Mouse (Mus musculus) heart, adult 2 months (tissue): ENCODE measurements around the gene Fam83c. TPM values are rescaled to one million over a fixed set of nuclear protein-coding genes. Genes with fewer than 3 reads are reported as not detected.

Experiments
- DNase-seq, 2 experiments: peaks; one replicate each; pipeline ENCODE4 v3.0.0; 2021
- H3K27ac ChIP-seq: fragments of 200-600 bp; 2 replicates; pipeline ENCODE4 v1.8.1; 2022
- H3K27me3 ChIP-seq: fragments of 200-500 bp; 2 replicates; pipeline ENCODE4 v1.6.1; 2012; ENCODE audit warnings: mild to moderate bottlenecking, low read length, inconsistent platforms, mixed read lengths; ENCODE audit not compliant: control insufficient read depth, insufficient read depth
- H3K36me3 ChIP-seq: fragments of 200-500 bp; 2 replicates; pipeline ENCODE4 v1.6.1; 2012; ENCODE audit warnings: low read length, inconsistent platforms; ENCODE audit not compliant: control insufficient read depth, insufficient read depth
- H3K4me1 ChIP-seq: fragments of 200-500 bp; 2 replicates; pipeline ENCODE4 v1.6.1; 2011; ENCODE audit warnings: low read length; ENCODE audit not compliant: control insufficient read depth, insufficient read depth
- H3K4me3 ChIP-seq: fragments of 200-600 bp; 2 replicates; pipeline ENCODE4 v1.8.1; 2022
- H3K79me2 ChIP-seq: fragments of 200-500 bp; replicated peaks from 2 replicates; pipeline ENCODE4 v1.6.1; 2012; ENCODE audit warnings: mild to moderate bottlenecking, inconsistent platforms, low read length, moderate library complexity, mixed read lengths; ENCODE audit not compliant: control insufficient read depth, insufficient read depth
- H3K9ac ChIP-seq: fragments of 200-500 bp; 2 replicates; pipeline ENCODE4 v1.6.1; 2012; ENCODE audit warnings: low read depth, mild to moderate bottlenecking, control low read depth, inconsistent platforms, low read length, mixed read lengths
- CTCF ChIP-seq: fragments of 200-600 bp; IDR thresholded peaks from 2 replicates; pipeline ENCODE4 v1.8.1; 2022; ENCODE audit warnings: antibody characterized with exemption, mild to moderate bottlenecking, moderate library complexity
- EP300 ChIP-seq: fragments of 200-500 bp; IDR thresholded peaks from 2 replicates; pipeline ENCODE4 v1.6.1; 2011; ENCODE audit warnings: low read depth, low read length, control low read depth; ENCODE audit not compliant: insufficient read depth
- POLR2A ChIP-seq: fragments of 200-500 bp; IDR thresholded peaks from 2 replicates; pipeline ENCODE4 v1.6.1; 2011; ENCODE audit warnings: mild to moderate bottlenecking, low read depth, low read length, control low read depth; ENCODE audit not compliant: insufficient read depth
- WGBS: fragments of 180-500 bp; shearing (Covaris S2); methylation state at CpG from one replicate; pipeline ENCODE4 v1.1.7; 2018; 5-methylcytosine and 5-hydroxymethylcytosine counted together
- intact Hi-C: fragments of 180-260 bp; cut with DNase I; formaldehyde crosslinking; loops from one replicate; pipeline ENCODE4 v1.15.1; 2025
- polyA plus RNA-seq: library from polyadenylated mRNA; depleted of rRNA; stranded (reverse); fragments of >200 nt; gene quantifications from 2 replicates; pipeline ENCODE4 v1.2.3, GENCODE M21; 2012
- total RNA-seq, 2 experiments: library from RNA; stranded (reverse); gene quantifications; 2 replicates each; pipeline ENCODE4 v1.2.3; 2021

Fam83c gene
- total and polyA plus RNA-seq, 3 experiments, result not detected

- no peaks in the 10 kb centered on the region for H3K36me3 ChIP-seq
- H3K27me3 ChIP-seq, result no peaks in the 10 kb centered on the region
- H3K79me2 ChIP-seq, result no peaks in the 10 kb centered on the region
- intact Hi-C loops, result no loop called here
- H3K9ac ChIP-seq, result no peak overlapping the region
- 77% methylated on average over 5 of the region's 5 CpGs for WGBS
- no peak overlapping the region for H3K27ac ChIP-seq
- H3K4me3 ChIP-seq, result no peak overlapping the region
- DNase-seq, result no peak
- no peak for TF ChIP-seq POLR2A
- TF ChIP-seq CTCF, result no peak
- no peak for TF ChIP-seq EP300
- no peaks in the 10 kb centered on the region for H3K4me1 ChIP-seq
Measured at GRCm38 (mm10) chr2:155869772-155870171, 35.1 kb upstream of the Fam83c start.

GRCm38 (mm10) chr2:155868320-155868719 is 33.7 kb upstream of the Fam83c start:
- H3K79me2 ChIP-seq, result no peaks in the 10 kb centered on the region
- no peaks in the 10 kb centered on the region for H3K36me3 ChIP-seq
- no peaks in the 10 kb centered on the region for H3K27me3 ChIP-seq
- no peak overlapping the region for H3K9ac ChIP-seq
- TF ChIP-seq CTCF (no peak), POLR2A (no peak), EP300 (no peak)
- WGBS, result 96% methylated on average over 8 of the region's 8 CpGs
- intact Hi-C loops, result no loop called here
- H3K27ac ChIP-seq, result no peak overlapping the region
- no peak overlapping the region for H3K4me3 ChIP-seq
- no peaks in the 10 kb centered on the region for H3K4me1 ChIP-seq
- DNase-seq, result no peak

- no peaks in the 10 kb centered on the region for H3K79me2 ChIP-seq
- no peak overlapping the region for H3K9ac ChIP-seq
- H3K4me3 ChIP-seq, result no peak overlapping the region
- no peak overlapping the region for H3K27ac ChIP-seq
- no peaks in the 10 kb centered on the region for H3K36me3 ChIP-seq
- intact Hi-C loops, result no loop called here
- H3K27me3 ChIP-seq, result no peaks in the 10 kb centered on the region
- 81% methylated on average over 11 of the region's 11 CpGs for WGBS
- no peak for DNase-seq
- H3K4me1 ChIP-seq, result no peaks in the 10 kb centered on the region
- TF ChIP-seq POLR2A (no peak), EP300 (no peak), CTCF (no peak)
Measured at GRCm38 (mm10) chr2:155863301-155863867, 28.7 kb upstream of the Fam83c start.

- 87% methylated on average over 13 of the region's 13 CpGs for WGBS
- TF ChIP-seq EP300 (no peak), POLR2A (no peak), CTCF (no peak)
- Histone ChIP-seq H3K79me2 (no peaks in the 10 kb centered on the region), H3K4me1 (no peaks in the 10 kb centered on the region), H3K27me3 (no peaks in the 10 kb centered on the region), H3K4me3 (no peak overlapping the region), H3K27ac (no peak overlapping the region), H3K9ac (no peak overlapping the region), H3K36me3 (no peaks in the 10 kb centered on the region)
- no peak for DNase-seq
- intact Hi-C loops, result no loop called here
Measured at GRCm38 (mm10) chr2:155862573-155863300, 28.1 kb upstream of the Fam83c start.

- Histone ChIP-seq H3K4me3 (no peak overlapping the region), H3K27me3 (no peaks in the 10 kb centered on the region), H3K79me2 (no peaks in the 10 kb centered on the region), H3K27ac (no peak overlapping the region), H3K36me3 (no peaks in the 10 kb centered on the region), H3K4me1 (no peaks in the 10 kb centered on the region), H3K9ac (no peak overlapping the region)
- WGBS, result 87% methylated on average over 6 of the region's 6 CpGs
- no peak for DNase-seq
- TF ChIP-seq POLR2A (no peak), CTCF (no peak), EP300 (no peak)
- intact Hi-C loops, result no loop called here
Measured at GRCm38 (mm10) chr2:155861581-155861980, 26.9 kb upstream of the Fam83c start.

- intact Hi-C loops, result no loop called here
- H3K9ac ChIP-seq, result no peak overlapping the region
- H3K27ac ChIP-seq, result no peak overlapping the region
- no peaks in the 10 kb centered on the region for H3K79me2 ChIP-seq
- TF ChIP-seq EP300 (no peak), CTCF (no peak), POLR2A (no peak)
- WGBS, result 81% methylated on average over 7 of the region's 7 CpGs
- H3K4me3 ChIP-seq, result no peak overlapping the region
- no peaks in the 10 kb centered on the region for H3K27me3 ChIP-seq
- DNase-seq, result no peak
- no peaks in the 10 kb centered on the region for H3K4me1 ChIP-seq
- H3K36me3 ChIP-seq, result no peaks in the 10 kb centered on the region
Measured at GRCm38 (mm10) chr2:155860102-155860501, 25.4 kb upstream of the Fam83c start.
